Mouse (Mus musculus): Measurements from ENCODE around the gene Ms4a7.

GRCm38 (mm10) chr19:11343992-11344391 lies 8.0 kb upstream of the Ms4a7 start:
- TF ChIP-seq CTCF (IDR thresholded peaks at IDR 0.05; ENCODE audit: low read depth) (0 out of 2 replicates have a peak, but pooled peaks have one; percentile 30), EP300 (IDR thresholded peaks at IDR 0.05; ENCODE audit: low read depth) (no peak)

Data from liver, postnatal 0 days (tissue).